Mouse (Mus musculus) G1E (cell line): ENCODE results near the gene Rbms3. TPM values are rescaled to one million over a fixed set of nuclear protein-coding genes. Genes with fewer than 3 reads are reported as not detected.

Experiments used
- ATAC-seq: 2 replicates; pipeline ENCODE4 v1.8.0; 2016; ENCODE audit warnings: mild to moderate bottlenecking; ENCODE audit not compliant: insufficient number of reproducible peaks, poor library complexity, low FRiP score, severe bottlenecking; ENCODE audit errors: extremely low read depth
- DNase-seq: peaks from one replicate; pipeline ENCODE4 v3.0.0; 2012; ENCODE audit warnings: low spot score
- H3K27me3 ChIP-seq: 2 replicates; pipeline ENCODE4 v1.6.1; 2012; ENCODE audit warnings: mild to moderate bottlenecking, low read length, inconsistent platforms; ENCODE audit not compliant: insufficient read depth
- H3K36me3 ChIP-seq: replicated peaks from 2 replicates; pipeline ENCODE3; 2012; ENCODE audit warnings: mild to moderate bottlenecking, inconsistent platforms
- H3K4me1 ChIP-seq: 2 replicates; pipeline ENCODE4 v1.6.1; 2012; ENCODE audit warnings: low read depth, low read length, inconsistent platforms, mixed read lengths; ENCODE audit not compliant: insufficient read depth
- H3K4me3 ChIP-seq: 2 replicates; pipeline ENCODE4 v1.5.1; 2012; ENCODE audit warnings: low read depth, mild to moderate bottlenecking, inconsistent platforms, low read length, moderate library complexity, mixed read lengths
- H3K9me3 ChIP-seq: replicated peaks from 2 replicates; pipeline ENCODE4 v1.6.1; 2012; ENCODE audit warnings: inconsistent platforms
- CTCF ChIP-seq: IDR thresholded peaks from 2 replicates; pipeline ENCODE4 v1.5.1; 2012; ENCODE audit warnings: low read depth, low read length, inconsistent platforms, mixed read lengths
- GATA1 ChIP-seq: IDR thresholded peaks from 2 replicates; pipeline ENCODE4 v1.6.1; 2012; ENCODE audit warnings: borderline replicate concordance, low read length, inconsistent platforms, mixed read lengths
- GATA2 ChIP-seq: IDR thresholded peaks from 2 replicates; pipeline ENCODE4 v1.6.1; 2012; ENCODE audit warnings: low read depth, low read length, inconsistent platforms, borderline replicate concordance
- POLR2AphosphoS5 ChIP-seq: IDR thresholded peaks from 2 replicates; pipeline ENCODE4 v1.6.1; 2012; ENCODE audit warnings: low read depth, low read length, inconsistent platforms; ENCODE audit not compliant: insufficient replicate concordance
- TAL1 ChIP-seq: conservative IDR thresholded peaks from 2 replicates; pipeline ENCODE4 v1.6.1; 2012; ENCODE audit warnings: low read depth, low read length, inconsistent platforms, mixed read lengths
- polyA plus RNA-seq: library from polyadenylated mRNA; stranded (reverse); fragments of >175 nt; gene quantifications from 2 replicates; pipeline ENCODE4 v1.2.3, GENCODE M21; 2012
- total RNA-seq, 2 experiments: library from RNA; stranded (forward) in 1 of 2; stranded (reverse) in 1 of 2; fragments of 200-1000 nt in 1 of 2; fragments of >200 nt in 1 of 2; fragmentation: Nextera tagmentation in 1 of 2; gene quantifications; 2 replicates each; pipeline ENCODE4 v1.2.3; 2014 to 2017

Gene Rbms3
- total and polyA plus RNA-seq, 3 experiments, result 0.16 TPM; not detected in 2

DNA sequence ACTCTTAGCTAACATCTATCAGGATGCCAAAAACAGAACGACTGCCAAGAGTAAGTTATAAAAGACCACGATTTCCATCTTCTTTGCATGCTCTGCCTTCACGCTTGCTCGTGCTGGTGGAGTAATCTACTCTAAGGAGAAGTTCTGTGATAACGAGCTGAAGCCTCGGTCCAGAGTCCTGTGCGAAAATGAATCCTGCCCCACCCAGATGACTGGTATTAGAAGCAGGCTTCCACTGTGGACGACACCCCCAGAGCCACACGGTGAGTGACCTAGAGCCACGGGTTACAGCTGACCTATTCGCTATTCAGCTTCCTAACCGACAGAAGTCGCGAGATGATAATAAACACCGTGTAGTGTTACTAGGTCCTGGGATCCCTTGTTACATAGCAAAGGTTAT lies 730.3 kb downstream of the Rbms3 start:
- Histone ChIP-seq H3K4me3 (no peak overlapping the region), H3K27me3 (no peaks in the 10 kb centered on the region), H3K36me3 (no peaks in the 10 kb centered on the region), H3K9me3 (peaks cover 43% of the 10 kb centered on the region), H3K4me1 (no peaks in the 10 kb centered on the region)
- no peak for TF ChIP-seq GATA1
- TF ChIP-seq TAL1, result no peak
- TF ChIP-seq CTCF, result no peak
- no peak for TF ChIP-seq POLR2AphosphoS5
- no peak for TF ChIP-seq GATA2
- DNase-seq (no peak), ATAC-seq (no peak)

- no peaks in the 10 kb centered on the region for H3K4me1 ChIP-seq
- ATAC-seq (no peak), DNase-seq (no peak)
- TF ChIP-seq POLR2AphosphoS5 (no peak), GATA1 (no peak), TAL1 (no peak), GATA2 (no peak), CTCF (no peak)
- H3K9me3 ChIP-seq, result peaks cover 47% of the 10 kb centered on the region
- H3K4me3 ChIP-seq, result no peak overlapping the region
- no peaks in the 10 kb centered on the region for H3K27me3 ChIP-seq
- no peaks in the 10 kb centered on the region for H3K36me3 ChIP-seq
These were observed 742.6 kb downstream of the Rbms3 start for GRCm38 (mm10) chr9:116886973-116887680.

DNA sequence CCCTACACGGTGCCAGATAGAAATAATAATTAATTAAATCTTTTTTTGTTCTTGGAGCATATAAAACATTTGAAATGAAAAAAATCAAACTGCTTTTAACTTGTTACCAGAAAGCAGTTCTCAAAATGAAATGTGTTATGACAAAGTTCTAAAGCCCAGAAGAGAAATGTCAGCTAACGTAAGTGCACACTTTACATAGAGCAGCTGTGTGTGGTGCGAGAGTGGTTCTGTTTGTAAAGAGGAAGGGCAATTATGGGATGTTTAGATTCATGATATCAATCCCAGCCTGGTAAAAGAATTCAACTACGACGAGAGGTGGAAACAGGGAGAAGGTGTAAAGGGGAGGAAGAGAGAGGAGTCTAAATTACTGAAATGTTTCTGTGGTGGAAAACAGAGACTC lies 744.1 kb downstream of the Rbms3 start:
- TF ChIP-seq TAL1 (no peak), GATA1 (no peak)
- DNase-seq (no peak), ATAC-seq (no peak)
- Histone ChIP-seq H3K4me3 (no peak overlapping the region), H3K27me3 (no peaks in the 10 kb centered on the region), H3K9me3 (peaks cover 39% of the 10 kb centered on the region), H3K4me1 (no peaks in the 10 kb centered on the region), H3K36me3 (no peaks in the 10 kb centered on the region)

DNA sequence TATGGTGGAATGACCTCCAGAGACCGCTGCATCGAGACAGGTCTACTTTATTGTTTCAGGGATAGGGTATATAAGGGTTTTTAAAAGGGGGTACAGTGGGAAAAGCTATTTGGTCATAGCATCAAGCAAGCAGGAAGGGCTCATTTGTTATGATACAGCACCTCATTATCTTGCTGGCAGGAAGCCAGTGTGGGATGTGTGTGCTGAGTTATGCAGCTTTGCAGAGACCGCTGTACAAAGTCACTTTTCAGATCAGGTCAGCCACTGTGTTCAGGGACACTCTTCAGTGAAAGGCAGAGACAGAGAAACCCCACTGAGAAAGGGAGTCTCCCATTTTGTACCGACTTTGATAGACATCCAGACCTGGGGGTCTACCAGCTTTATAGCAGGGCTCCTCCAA lies 749.2 kb downstream of the Rbms3 start:
- ATAC-seq, result no peak
- no peaks in the 10 kb centered on the region for H3K27me3 ChIP-seq

GRCm38 (mm10) chr9:116879600-116880457 lies 749.9 kb downstream of the Rbms3 start:
- H3K27me3 ChIP-seq, result no peaks in the 10 kb centered on the region
- DNase-seq, result no peak
- H3K4me1 ChIP-seq, result no peaks in the 10 kb centered on the region
- no peak for ATAC-seq
- no peak overlapping the region for H3K4me3 ChIP-seq
- peaks cover 33% of the 10 kb centered on the region for H3K9me3 ChIP-seq
- no peaks in the 10 kb centered on the region for H3K36me3 ChIP-seq
- TF ChIP-seq GATA1, result no peak
- TF ChIP-seq TAL1, result no peak
- no peak for TF ChIP-seq CTCF
- TF ChIP-seq GATA2, result no peak
- TF ChIP-seq POLR2AphosphoS5, result no peak

More for the DNA sequence above, 749.2 kb downstream of the Rbms3 start:
- peaks cover 30% of the 10 kb centered on the region for H3K9me3 ChIP-seq
- no peaks in the 10 kb centered on the region for H3K4me1 ChIP-seq
- no peaks in the 10 kb centered on the region for H3K36me3 ChIP-seq
- no peak for DNase-seq
- H3K4me3 ChIP-seq, result no peak overlapping the region
- TF ChIP-seq GATA1 (no peak), GATA2 (no peak), POLR2AphosphoS5 (no peak)

- TF ChIP-seq GATA2 (no peak), CTCF (no peak), POLR2AphosphoS5 (no peak), GATA1 (no peak), TAL1 (no peak)
These were observed 752.9 kb downstream of the Rbms3 start for GRCm38 (mm10) chr9:116876786-116877185.

More at GRCm38 (mm10) chr9:116876786-116877185, 752.9 kb downstream of the Rbms3 start:
- Histone ChIP-seq H3K27me3 (no peaks in the 10 kb centered on the region), H3K9me3 (peaks cover 38% of the 10 kb centered on the region), H3K4me1 (no peaks in the 10 kb centered on the region), H3K36me3 (no peaks in the 10 kb centered on the region), H3K4me3 (no peak overlapping the region)
- ATAC-seq (no peak), DNase-seq (no peak)
